Mouse (Mus musculus) adrenal gland, adult (tissue): Measurements from ENCODE around the gene Rabgap1l.

Experiments
- DNase-seq, 2 experiments: peaks; one replicate each; pipeline ENCODE4 v3.0.0; 2022 to 2023; ENCODE audit warnings: low spot score in 1 of 2; ENCODE audit not compliant: inconsistent age in 2 of 2

Rabgap1l gene

GRCm38 (mm10) chr1:160327531-160327930 is 465.5 kb downstream of the Rabgap1l start:
- DNase-seq = no peak

DNA sequence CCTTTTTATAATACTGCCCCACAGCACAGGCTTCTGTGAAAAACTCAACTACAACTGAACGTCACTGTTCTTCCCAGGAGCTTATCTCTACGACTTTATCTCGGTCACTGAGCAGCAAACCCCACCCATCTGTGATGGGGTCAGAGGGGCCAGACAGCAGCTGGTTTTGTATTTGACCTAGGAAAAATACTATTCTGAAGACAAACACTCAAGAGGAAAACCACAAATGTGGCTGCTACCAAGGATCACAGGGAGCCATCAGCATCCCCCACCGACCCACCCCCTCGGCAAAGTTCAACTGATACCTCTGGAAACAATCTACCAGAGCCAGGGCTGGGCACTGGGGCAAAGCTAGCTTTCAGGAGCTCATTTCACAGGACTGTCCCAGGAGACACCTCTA is 467.5 kb downstream of the Rabgap1l start:
- no peak for DNase-seq

DNA sequence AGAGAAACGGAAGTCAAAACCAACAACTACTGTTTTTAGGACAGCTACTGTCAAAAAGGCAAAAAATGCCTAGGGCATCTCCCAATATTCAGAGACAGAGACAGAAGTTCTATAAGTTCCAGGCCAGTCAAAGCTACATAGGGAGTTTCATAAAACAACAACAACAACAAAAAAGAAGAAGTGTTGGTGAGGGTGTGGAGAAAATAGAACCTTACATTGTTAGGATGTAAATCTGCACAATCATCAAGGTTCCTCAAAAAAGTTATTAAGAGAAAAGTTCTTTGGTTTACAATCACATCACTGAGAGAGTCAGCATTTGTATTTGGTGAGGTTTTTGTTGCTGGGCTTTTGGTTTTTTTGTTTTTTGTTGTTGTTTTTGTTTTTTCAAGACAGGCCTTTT is 472.3 kb downstream of the Rabgap1l start:
- DNase-seq = no peak

- no peak for DNase-seq
Measured at GRCm38 (mm10) chr1:160318057-160318725, 474.8 kb downstream of the Rabgap1l start.

- DNase-seq = no peak
Measured at GRCm38 (mm10) chr1:160316239-160316638, 476.8 kb downstream of the Rabgap1l start.

DNA sequence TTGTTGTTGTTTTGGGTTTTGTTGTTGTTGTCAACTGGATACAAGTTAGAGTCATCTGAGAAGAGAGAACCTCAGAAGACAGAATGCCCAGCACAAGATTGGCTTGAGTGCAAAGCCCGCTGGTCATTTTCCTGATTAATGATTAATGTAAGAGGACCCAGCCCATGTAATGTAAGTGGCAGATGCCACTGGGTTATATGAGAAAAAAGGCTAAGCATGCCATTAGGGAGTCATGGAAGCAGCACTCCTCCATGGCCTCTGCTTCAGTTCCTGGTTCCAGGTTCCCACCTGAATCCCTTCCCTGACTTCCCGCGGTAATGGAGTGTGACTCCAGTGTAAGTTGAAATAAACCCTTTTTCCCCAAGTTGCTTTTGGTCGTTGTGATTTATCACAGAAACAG is 480.4 kb downstream of the Rabgap1l start:
- no peak for DNase-seq

GRCm38 (mm10) chr1:160311861-160312260 is 481.1 kb downstream of the Rabgap1l start:
- no peak for DNase-seq

DNA sequence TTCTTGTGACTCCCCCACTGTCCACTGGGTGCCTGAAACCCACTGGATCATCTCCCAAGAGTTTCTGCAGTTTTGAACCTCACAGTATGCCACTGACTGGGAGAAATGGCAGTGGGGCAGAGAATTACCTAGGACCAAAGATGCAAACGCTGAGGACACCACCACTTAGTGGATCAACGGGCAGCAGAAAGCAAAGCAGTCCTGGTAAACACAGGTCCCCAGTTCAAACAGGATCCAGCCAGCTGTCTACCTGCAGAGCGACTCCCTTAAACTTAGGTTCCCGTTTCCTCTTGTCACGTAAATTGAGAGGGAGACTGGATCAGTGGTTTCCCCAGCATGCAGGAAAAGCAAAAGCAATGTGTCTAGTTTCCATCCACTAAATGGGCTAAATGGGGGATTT is 483.1 kb downstream of the Rabgap1l start:
- no peak for DNase-seq

DNA sequence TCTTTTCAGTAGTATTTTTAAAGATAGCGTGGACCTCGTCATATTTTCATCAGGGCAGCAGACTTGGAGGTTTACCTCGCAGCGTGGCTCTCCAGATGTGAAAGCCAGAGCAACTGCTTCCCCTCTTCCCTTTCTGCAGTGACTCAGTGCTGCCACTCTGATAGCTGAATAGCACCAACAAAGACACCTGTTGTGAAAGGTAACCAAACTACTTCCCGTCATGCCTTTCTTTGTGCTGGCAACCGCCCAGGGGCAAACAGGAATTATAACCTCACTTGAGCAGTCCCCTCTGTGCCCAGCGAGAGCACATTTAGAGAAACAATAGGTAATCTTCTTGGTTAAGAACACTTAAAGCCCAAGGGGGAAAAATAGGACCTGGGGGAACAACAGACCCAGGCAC is 484.0 kb downstream of the Rabgap1l start:
- no peak for DNase-seq

DNA sequence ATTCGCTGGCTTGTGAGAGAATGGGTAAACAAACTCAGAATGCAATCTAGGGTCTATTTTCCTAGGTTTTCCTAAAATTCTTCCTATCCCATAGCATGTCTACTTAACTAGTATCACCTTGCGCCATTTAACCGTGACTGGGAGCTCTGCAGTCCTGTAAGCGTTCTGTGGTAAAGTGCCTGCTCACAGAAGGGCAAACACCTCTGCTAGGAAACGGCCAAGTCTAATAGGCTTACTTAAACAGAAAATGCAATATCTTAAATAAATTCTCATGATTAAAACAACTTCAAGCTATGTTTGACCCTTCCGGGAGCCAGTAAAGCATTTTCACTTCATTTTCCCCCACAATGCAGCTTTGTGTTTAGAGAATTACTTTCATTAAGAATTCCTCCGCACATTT is 484.5 kb downstream of the Rabgap1l start:
- DNase-seq = no peak

GRCm38 (mm10) chr1:160306866-160307616 is 486.0 kb downstream of the Rabgap1l start:
- no peak for DNase-seq

- DNase-seq = no peak
Measured at GRCm38 (mm10) chr1:160306336-160306735, 486.7 kb downstream of the Rabgap1l start.

GRCm38 (mm10) chr1:160305826-160306225 is 487.2 kb downstream of the Rabgap1l start:
- no peak for DNase-seq

DNA sequence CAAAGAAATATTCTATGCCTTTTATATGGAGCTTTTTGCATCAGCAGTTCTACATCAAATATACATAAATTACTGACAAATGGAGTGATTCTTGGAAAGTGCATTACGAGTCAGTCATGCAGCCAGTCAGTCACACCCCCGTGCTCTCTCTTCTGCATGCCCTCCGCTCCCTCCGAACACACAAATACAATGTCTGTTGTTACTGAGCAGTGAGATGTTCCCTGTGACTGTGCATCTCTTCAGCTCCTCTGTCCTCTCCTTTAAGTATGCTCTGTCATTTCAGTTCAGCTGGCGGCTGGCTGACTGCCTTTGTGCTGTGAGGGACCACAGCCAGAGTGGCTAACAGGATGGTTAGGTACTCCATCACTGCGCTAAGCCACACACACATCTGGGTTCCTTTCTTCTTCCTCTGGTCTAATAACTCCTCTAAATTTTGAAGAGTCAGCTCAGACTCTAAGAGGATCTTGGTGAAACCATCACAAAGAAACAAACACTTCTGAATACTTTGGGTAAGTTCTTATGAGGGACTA is 488.0 kb downstream of the Rabgap1l start:
- DNase-seq = no peak

- DNase-seq = no peak
Measured at GRCm38 (mm10) chr1:160302268-160302667, 490.7 kb downstream of the Rabgap1l start.

GRCm38 (mm10) chr1:160301156-160301555 is 491.9 kb downstream of the Rabgap1l start:
- peak in 1 of 2 experiments; percentile 30 for DNase-seq

GRCm38 (mm10) chr1:160300704-160301103 is 492.3 kb downstream of the Rabgap1l start:
- no peak for DNase-seq

DNA sequence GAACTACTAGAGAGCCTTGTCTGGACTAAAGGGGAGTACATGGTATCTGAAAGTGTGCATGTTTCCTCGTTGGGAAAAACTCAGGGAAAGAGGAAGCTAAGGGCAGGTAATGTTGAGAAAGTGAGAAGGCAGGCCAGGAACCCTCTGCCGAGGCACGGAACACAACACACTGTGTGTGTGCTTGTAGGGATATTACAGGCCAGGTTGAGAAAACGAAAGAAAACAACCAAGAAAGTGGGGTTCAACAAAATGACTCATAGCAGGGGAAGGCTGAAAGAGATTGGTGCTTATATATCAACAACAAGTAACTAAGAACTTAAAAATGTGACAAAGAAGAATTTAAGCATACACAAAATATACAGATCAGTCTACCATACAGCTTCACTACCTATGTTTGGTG is 493.0 kb downstream of the Rabgap1l start:
- DNase-seq = no peak

- no peak for DNase-seq
Measured at GRCm38 (mm10) chr1:160298893-160299292, 494.1 kb downstream of the Rabgap1l start.

DNA sequence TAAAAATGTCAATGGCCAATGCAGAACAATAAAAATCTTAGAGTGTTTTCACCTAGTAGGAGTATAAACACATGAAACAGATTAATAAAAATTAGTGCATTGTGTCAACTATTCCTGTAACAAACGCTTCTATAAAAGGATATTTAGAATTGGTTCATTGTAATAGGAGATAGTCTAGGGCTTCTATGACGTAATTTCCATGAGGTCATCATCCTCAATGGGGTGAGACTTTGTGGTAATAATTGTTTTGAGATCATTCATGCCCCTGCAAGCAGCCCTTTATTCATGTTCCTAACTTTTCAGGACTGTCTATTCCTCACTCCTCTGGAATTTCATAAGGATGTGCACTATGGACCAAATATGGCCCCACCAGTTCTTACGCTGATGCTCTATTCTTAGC is 495.3 kb downstream of the Rabgap1l start:
- no peak for DNase-seq

GRCm38 (mm10) chr1:160295323-160295722 is 497.7 kb downstream of the Rabgap1l start:
- no peak for DNase-seq

DNA sequence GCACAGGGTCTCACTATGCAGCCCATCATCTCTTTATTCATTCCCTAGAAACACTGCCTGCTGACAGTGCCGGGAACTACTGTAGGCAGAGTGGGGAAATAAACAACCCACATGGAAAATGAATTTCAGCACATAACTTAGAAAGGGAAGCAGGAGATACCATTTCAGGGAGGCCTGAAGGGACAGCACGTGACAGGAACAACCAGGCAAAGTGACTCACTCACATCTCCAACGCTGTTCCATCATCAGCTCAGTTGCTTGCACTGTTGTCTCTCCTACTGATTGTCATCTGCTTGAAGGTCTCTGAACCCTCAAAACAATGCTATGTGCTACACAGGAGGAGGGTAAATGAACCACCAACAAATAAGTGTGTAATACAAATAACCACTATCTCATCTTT is 499.5 kb downstream of the Rabgap1l start:
- no peak for DNase-seq
